Mouse (Mus musculus) CD4-positive, CD25-positive, alpha-beta regulatory T cell (primary cell): ENCODE measurements around the gene Ceacam10. TPM values are rescaled to one million over a fixed set of nuclear protein-coding genes. Genes with fewer than 3 reads are reported as not detected.

ENCODE experiments used
- polyA plus RNA-seq: library from polyadenylated mRNA; unstranded; fragments of 100-300 nt; shearing (Covaris generic); gene quantifications from one replicate; pipeline ENCODE4 v1.2.1, GENCODE M21; 2017

Ceacam10 gene
- polyA plus RNA-seq: not detected

DNA sequence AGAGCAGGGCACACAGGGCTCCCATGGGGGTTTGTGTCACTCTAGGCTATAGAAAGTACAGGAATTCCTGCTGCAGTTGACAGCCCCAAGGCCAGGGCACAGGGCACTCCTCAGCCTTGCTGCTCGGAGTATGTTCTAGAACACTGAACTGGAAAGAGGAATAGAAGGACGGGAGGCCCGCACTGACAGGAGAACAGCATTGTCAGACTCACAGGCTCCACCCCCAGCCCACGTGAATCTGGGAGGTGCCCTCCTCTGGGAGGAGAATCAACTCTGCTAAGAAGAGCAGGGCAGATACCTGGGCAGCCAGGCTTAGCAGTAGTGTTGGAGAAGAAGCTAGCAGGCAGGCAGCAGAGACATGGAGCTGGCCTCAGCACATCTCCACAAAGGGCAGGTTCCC lies at the start of gene Ceacam10:
Ceacam10 (plus strand) TSS at position 289 of the 400 bp plus-strand sequence.

DNA sequence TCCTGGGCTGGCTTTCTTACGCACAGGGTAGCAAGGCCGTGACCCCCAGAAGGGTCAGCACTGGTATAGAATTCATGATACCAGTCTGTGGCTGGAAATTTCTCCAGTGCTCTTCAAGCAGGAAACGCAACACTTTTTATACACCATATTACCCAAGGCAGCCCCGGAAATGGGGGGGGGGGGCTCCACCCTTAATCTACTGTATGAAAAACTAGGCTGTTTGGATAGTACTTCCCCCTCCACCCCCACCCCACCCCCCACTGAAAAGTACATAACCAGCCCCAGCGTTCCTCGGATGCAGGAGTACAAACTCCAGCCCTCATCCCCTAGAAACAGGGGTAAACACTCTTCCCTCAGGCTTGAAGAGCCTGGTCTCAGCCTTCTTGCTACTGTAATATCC lies 16.8 kb upstream of the Ceacam10 start, which contains the start of gene Cd177:
Cd177 (minus strand) TSS at position 101 of the 400 bp plus-strand sequence.

Other genes starting within 250 kb of the Ceacam10 start
- gene Irgq, start 246.5 kb upstream of the Ceacam10 start, polyA plus RNA-seq: 4.8 TPM
- gene Pinlyp, start 231.1 kb upstream of the Ceacam10 start, polyA plus RNA-seq: not detected
- 75.0 TPM for gene Xrcc1, start 230.9 kb upstream of the Ceacam10 start, polyA plus RNA-seq
- gene Ethe1, start 189.7 kb upstream of the Ceacam10 start, polyA plus RNA-seq: 19.1 TPM
- gene Zfp575, start 189.6 kb upstream of the Ceacam10 start, polyA plus RNA-seq: 0.47 TPM
- 1.3 TPM for gene Phldb3, start 166.4 kb upstream of the Ceacam10 start, polyA plus RNA-seq
- not detected for gene Lypd3, start 140.7 kb upstream of the Ceacam10 start, polyA plus RNA-seq
- gene Tex101, start 100.5 kb upstream of the Ceacam10 start, polyA plus RNA-seq: not detected
- not detected for gene BC049730, start 68.0 kb upstream of the Ceacam10 start, polyA plus RNA-seq
- gene Gm4763, start 50.3 kb upstream of the Ceacam10 start, polyA plus RNA-seq: not detected
- gene Cd177, start 16.9 kb upstream of the Ceacam10 start, polyA plus RNA-seq: 0.53 TPM
- 45.5 TPM for gene Gm9844, start 85.0 kb downstream of the Ceacam10 start, polyA plus RNA-seq
- 0.18 TPM for gene Lypd4, start 92.7 kb downstream of the Ceacam10 start, polyA plus RNA-seq
- gene Dmrtc2, start 92.9 kb downstream of the Ceacam10 start, polyA plus RNA-seq: not detected
- 4,660 TPM for gene Rps19, start 107.2 kb downstream of the Ceacam10 start, polyA plus RNA-seq
- gene Cd79a, start 120.2 kb downstream of the Ceacam10 start, polyA plus RNA-seq: 10.5 TPM
- gene Arhgef1, start 125.7 kb downstream of the Ceacam10 start, polyA plus RNA-seq: 2,006 TPM
- not detected for gene Gm4881, start 167.3 kb downstream of the Ceacam10 start, polyA plus RNA-seq
- gene Rabac1, start 195.5 kb downstream of the Ceacam10 start, polyA plus RNA-seq: 596 TPM
- gene Atp1a3, start 228.8 kb downstream of the Ceacam10 start, polyA plus RNA-seq: 1.7 TPM